Mouse (Mus musculus): ENCODE results near the gene 4930544D05Rik. TPM values are rescaled to one million over a fixed set of nuclear protein-coding genes. Genes with fewer than 3 reads are reported as not detected.
A peak's percentile ranks its signal among the peaks of the same experiment; 100 is the strongest.
"Not testable (repeated sequence)": the region's sequence is repeated elsewhere in the genome, so short reads cannot be mapped to it uniquely, and the experiment has no call there.

Gene 4930544D05Rik
- polyA plus RNA-seq (2012; rRNA removed), result not detected in 2 replicates

GRCm38 (mm10) chr11:70615516-70616093 lies at the start of gene 4930544D05Rik:
Gene 4930544D05Rik (plus strand): TSS chr11:70615848.
- no peak for DNase-seq (ENCODE audit: extremely low spot score in 1 of 2, low spot score in 1 of 2)

GRCm38 (mm10) chr11:70566586-70566985 lies 49.1 kb upstream of the 4930544D05Rik start:
- no peak for DNase-seq (ENCODE audit: extremely low spot score in 1 of 2, low spot score in 1 of 2)

GRCm38 (mm10) chr11:70570614-70571013 lies 45.0 kb upstream of the 4930544D05Rik start:
- not testable (repeated sequence) for DNase-seq (ENCODE audit: extremely low spot score in 1 of 2, low spot score in 1 of 2)

GRCm38 (mm10) chr11:70571641-70572040 lies 44.0 kb upstream of the 4930544D05Rik start:
- DNase-seq (ENCODE audit: extremely low spot score in 1 of 2, low spot score in 1 of 2), result peak; percentile 35 to 63

- DNase-seq (ENCODE audit: extremely low spot score in 1 of 2, low spot score in 1 of 2), result no peak
Measured at GRCm38 (mm10) chr11:70572348-70572902, 43.2 kb upstream of the 4930544D05Rik start.

- peak in 1 of 2 experiments; percentile 48 for DNase-seq (ENCODE audit: extremely low spot score in 1 of 2, low spot score in 1 of 2)
Measured at GRCm38 (mm10) chr11:70573872-70574271, 41.8 kb upstream of the 4930544D05Rik start.

GRCm38 (mm10) chr11:70577201-70577600 lies 38.4 kb upstream of the 4930544D05Rik start:
- no peak for DNase-seq (ENCODE audit: extremely low spot score in 1 of 2, low spot score in 1 of 2)

GRCm38 (mm10) chr11:70578962-70579361 lies 36.7 kb upstream of the 4930544D05Rik start:
- DNase-seq (ENCODE audit: extremely low spot score in 1 of 2, low spot score in 1 of 2), result no peak

GRCm38 (mm10) chr11:70579710-70580357 lies 35.8 kb upstream of the 4930544D05Rik start:
- no peak for DNase-seq (ENCODE audit: extremely low spot score in 1 of 2, low spot score in 1 of 2)

- no peak for DNase-seq (ENCODE audit: extremely low spot score in 1 of 2, low spot score in 1 of 2)
Measured at GRCm38 (mm10) chr11:70580358-70580720, 35.3 kb upstream of the 4930544D05Rik start.

GRCm38 (mm10) chr11:70580921-70581320 lies 34.7 kb upstream of the 4930544D05Rik start:
- no peak for DNase-seq (ENCODE audit: extremely low spot score in 1 of 2, low spot score in 1 of 2)

- DNase-seq (ENCODE audit: extremely low spot score in 1 of 2, low spot score in 1 of 2), result no peak
Measured at GRCm38 (mm10) chr11:70582196-70582595, 33.5 kb upstream of the 4930544D05Rik start.

- no peak for DNase-seq (ENCODE audit: extremely low spot score in 1 of 2, low spot score in 1 of 2)
Measured at GRCm38 (mm10) chr11:70583022-70583714, 32.5 kb upstream of the 4930544D05Rik start.

GRCm38 (mm10) chr11:70583775-70584174 lies 31.9 kb upstream of the 4930544D05Rik start:
- DNase-seq (ENCODE audit: extremely low spot score in 1 of 2, low spot score in 1 of 2), result no peak

GRCm38 (mm10) chr11:70585457-70585856 lies 30.2 kb upstream of the 4930544D05Rik start:
- DNase-seq (ENCODE audit: extremely low spot score in 1 of 2, low spot score in 1 of 2), result no peak

GRCm38 (mm10) chr11:70586261-70586660 lies 29.4 kb upstream of the 4930544D05Rik start:
- DNase-seq (ENCODE audit: extremely low spot score in 1 of 2, low spot score in 1 of 2), result no peak

GRCm38 (mm10) chr11:70586954-70587353 lies 28.7 kb upstream of the 4930544D05Rik start:
- DNase-seq (ENCODE audit: extremely low spot score in 1 of 2, low spot score in 1 of 2), result no peak

- no peak for DNase-seq (ENCODE audit: extremely low spot score in 1 of 2, low spot score in 1 of 2)
Measured at GRCm38 (mm10) chr11:70591733-70592132, 23.9 kb upstream of the 4930544D05Rik start.

GRCm38 (mm10) chr11:70594253-70594989 lies 21.2 kb upstream of the 4930544D05Rik start:
- DNase-seq (ENCODE audit: extremely low spot score in 1 of 2, low spot score in 1 of 2), result no peak

GRCm38 (mm10) chr11:70595638-70596037 lies 20.0 kb upstream of the 4930544D05Rik start:
- DNase-seq (ENCODE audit: extremely low spot score in 1 of 2, low spot score in 1 of 2), result no peak

- DNase-seq (ENCODE audit: extremely low spot score in 1 of 2, low spot score in 1 of 2), result no peak
Measured at GRCm38 (mm10) chr11:70596094-70596493, 19.6 kb upstream of the 4930544D05Rik start.
